Mouse (Mus musculus) spleen, postnatal 14 days (tissue): ENCODE measurements around the gene Depp1.

Source experiments
- DNase-seq, 2 experiments: peaks; one replicate each; pipeline ENCODE4 v3.0.0; 2021 to 2022; ENCODE audit warnings: low spot score in 2 of 2

The Depp1 gene

GRCm38 (mm10) chr6:116679563-116680288 lies 29.3 kb downstream of the Depp1 start:
- peak in 1 of 2 experiments; percentile 29 for DNase-seq

- no peak for DNase-seq
These were observed 31.9 kb downstream of the Depp1 start for GRCm38 (mm10) chr6:116682317-116682716.

- DNase-seq = no peak
These were observed 43.2 kb downstream of the Depp1 start for GRCm38 (mm10) chr6:116693639-116694038.

GRCm38 (mm10) chr6:116694346-116694745 lies 43.9 kb downstream of the Depp1 start:
- no peak for DNase-seq

GRCm38 (mm10) chr6:116697413-116697812 lies 47.0 kb downstream of the Depp1 start:
- no peak for DNase-seq

- DNase-seq = no peak
These were observed 47.6 kb downstream of the Depp1 start for GRCm38 (mm10) chr6:116697896-116698425.

GRCm38 (mm10) chr6:116700821-116701220 lies 50.4 kb downstream of the Depp1 start:
- DNase-seq = no peak
